Mouse (Mus musculus) embryonic stem cell, embryonic (primary cell): ENCODE data around the gene Itsn1.

Experiments used
- CTCF ChIA-PET, 4 experiments: fragments of 300-600 bp in 2 of 4; fragments of 350-600 bp in 2 of 4; sonication (Branson Sonifier 250); formaldehyde crosslinking; loops; one replicate each; lab custom pipeline; 2022; ENCODE audit warnings: inconsistent platforms in 2 of 4; lab: Charles Lee
- POLR2A ChIA-PET, 4 experiments: fragments of 300-600 bp in 2 of 4; fragments of 350-600 bp in 2 of 4; sonication (Branson Sonifier 250); formaldehyde crosslinking; loops; one replicate each; lab custom pipeline; 2022; ENCODE audit warnings: antibody characterized with exemption in 4 of 4, inconsistent platforms in 1 of 4; lab: Charles Lee

The Itsn1 gene

GRCm38 (mm10) chr16:91964308-91965178 is 235.5 kb downstream of the Itsn1 start:
- ChIA-PET POLR2A (interaction anchor here in 1 of 4 experiments (0.5 kb wide), 1 partner anchor 254 kb away, joined by 3 read pairs; no protein-coding TSS in a partner anchor), CTCF (interaction anchor here in 1 of 4 experiments (0.6 to 1.1 kb wide), 2 partner anchors 28 to 348 kb away, joined by 3 read pairs; no protein-coding TSS in a partner anchor)

GRCm38 (mm10) chr16:91968725-91969124 is 239.6 kb downstream of the Itsn1 start:
- ChIA-PET CTCF (no interaction called here), POLR2A (interaction anchor here in 1 of 4 experiments (0.6 kb wide), 1 partner anchor 79 kb away, joined by 4 read pairs; no protein-coding TSS in a partner anchor)

- POLR2A ChIA-PET: interaction anchor here in 1 of 4 experiments (1.9 kb wide), 1 partner anchor 52 kb away, joined by 6 read pairs; no protein-coding TSS in a partner anchor
These were observed 240.5 kb downstream of the Itsn1 start for GRCm38 (mm10) chr16:91969516-91970031.

More at GRCm38 (mm10) chr16:91969516-91970031, 240.5 kb downstream of the Itsn1 start:
- CTCF ChIA-PET: interaction anchor here in 1 of 4 experiments (0.7 kb wide), 1 partner anchor 9 kb away, joined by 3 read pairs; no protein-coding TSS in a partner anchor
